Mouse (Mus musculus) kidney, adult 2 months (tissue): ENCODE data around the gene Actr1a.

Experiments
- CTCF ChIP-seq: fragments of 200-500 bp; conservative IDR thresholded peaks from 2 replicates; pipeline ENCODE4 v1.5.1; 2011; ENCODE audit warnings: low read depth, mild to moderate bottlenecking, control low read depth, low read length, moderate library complexity, mixed read lengths; ENCODE audit not compliant: insufficient read depth, insufficient read length
- POLR2A ChIP-seq: fragments of 200-500 bp; IDR thresholded peaks from one replicate; pipeline ENCODE4 v1.6.1; 2011; ENCODE audit warnings: low read depth, low read length, control low read depth

- no peak for TF ChIP-seq CTCF
- TF ChIP-seq POLR2A, result no peak
These were observed 56.1 kb downstream of the Actr1a start for GRCm38 (mm10) chr19:46339287-46339971.
